Mouse (Mus musculus): ENCODE results near the gene Lix1. TPM values are rescaled to one million over a fixed set of nuclear protein-coding genes. Genes with fewer than 3 reads are reported as not detected.

Lix1 gene
- 9.9 and 11.2 TPM in 2 replicates for total RNA-seq (2014; rRNA removed)
- 11.9 and 13.5 TPM in 2 replicates for polyA plus RNA-seq (2015; fragmentation: Nextera tagmentation; extraction: Ambion mirVana)

DNA sequence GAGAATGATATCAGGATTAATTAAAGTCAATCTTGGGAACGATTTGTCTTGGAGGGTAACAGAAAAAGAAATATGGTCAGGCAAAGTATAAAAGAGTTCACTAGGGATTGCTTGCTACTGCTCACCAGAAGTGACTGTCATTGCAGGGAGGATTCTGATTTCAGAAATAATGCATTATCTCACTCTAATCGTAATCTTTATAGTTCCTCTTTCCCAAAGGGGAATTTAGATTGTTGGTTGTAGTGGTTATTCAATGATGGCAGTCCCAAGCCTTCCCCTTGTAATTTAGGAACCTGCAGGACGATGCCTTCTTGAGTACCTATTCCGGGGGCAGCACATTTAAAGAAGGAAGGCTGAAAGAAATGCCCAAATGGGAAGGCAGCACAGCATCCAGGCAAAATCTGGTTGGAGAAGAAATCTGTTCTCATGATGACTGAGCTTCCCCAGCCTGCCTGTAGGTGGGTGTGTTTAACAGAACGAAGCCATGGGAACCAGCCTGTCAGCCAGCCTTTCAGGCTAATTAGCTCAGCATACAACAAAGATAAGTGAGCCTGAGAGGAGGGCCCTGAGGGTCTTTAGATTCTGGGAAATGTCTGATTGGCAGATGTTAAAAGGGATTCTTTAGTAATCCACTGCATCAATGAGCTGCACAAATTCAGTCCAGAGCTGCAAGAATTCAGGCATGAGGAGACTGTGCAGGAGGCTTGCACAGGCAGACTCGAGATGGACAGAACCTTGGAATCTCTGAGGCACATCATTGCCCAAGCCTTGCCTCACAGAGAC lies at the start of gene Lix1:
Lix1 (plus strand) TSS at position 451 of the 783 bp plus-strand sequence.
- Histone ChIP-seq H3K4me1 (ENCODE audit: insufficient read depth, low read length) (no peaks in the 10 kb centered on the region), H3K27ac (peak within 1 kb of the TSS; percentile 36; the same call in 1 of the 2 replicates), H3K9me3 (ENCODE audit: low read length) (no peaks in the 10 kb centered on the region), H3K27me3 (ENCODE audit: insufficient read depth, low read length) (no peaks in the 10 kb centered on the region), H3K4me2 (ENCODE audit: low read depth, low read length) (peak within 1 kb of the TSS; percentile 48), H3K4me3 (ENCODE audit: low read length) (peak within 1 kb of the TSS; percentile 29), H3K9ac (replicated peaks; ENCODE audit: low read length) (0 out of 2 replicates have a peak within 1 kb of the TSS, but pooled peaks have one; percentile 21), H3K36me3 (ENCODE audit: insufficient read depth, low read length) (no peaks in the 10 kb centered on the region)
- ATAC-seq (peak; percentile 97), DNase-seq (ENCODE audit: low spot score) (peak; percentile 90)
- 21% methylated on average over 6 of the region's 6 CpGs for WGBS
- peak; percentile 85 for TF ChIP-seq CTCF (IDR thresholded peaks at IDR 0.05; ENCODE audit: low read depth)

GRCm38 (mm10) chr17:17373550-17373917 lies 28.9 kb upstream of the Lix1 start:
- DNase-seq (ENCODE audit: low spot score): no peak
- no peak for TF ChIP-seq CTCF (IDR thresholded peaks at IDR 0.05; ENCODE audit: low read depth)
- WGBS: 6% methylated on average over 6 of the region's 6 CpGs
- Histone ChIP-seq H3K9ac (replicated peaks; ENCODE audit: low read length) (peak overlapping the region; percentile 81), H3K9me3 (ENCODE audit: low read length) (no peaks in the 10 kb centered on the region), H3K27ac (peak overlapping the region; percentile 86; the same call in 1 of the 2 replicates), H3K27me3 (ENCODE audit: insufficient read depth, low read length) (no peaks in the 10 kb centered on the region), H3K4me1 (ENCODE audit: insufficient read depth, low read length) (no peaks in the 10 kb centered on the region), H3K4me2 (ENCODE audit: low read depth, low read length) (peak overlapping the region; percentile 81), H3K36me3 (ENCODE audit: insufficient read depth, low read length) (no peaks in the 10 kb centered on the region), H3K4me3 (ENCODE audit: low read length) (peak overlapping the region; percentile 69)
- no peak for ATAC-seq

DNA sequence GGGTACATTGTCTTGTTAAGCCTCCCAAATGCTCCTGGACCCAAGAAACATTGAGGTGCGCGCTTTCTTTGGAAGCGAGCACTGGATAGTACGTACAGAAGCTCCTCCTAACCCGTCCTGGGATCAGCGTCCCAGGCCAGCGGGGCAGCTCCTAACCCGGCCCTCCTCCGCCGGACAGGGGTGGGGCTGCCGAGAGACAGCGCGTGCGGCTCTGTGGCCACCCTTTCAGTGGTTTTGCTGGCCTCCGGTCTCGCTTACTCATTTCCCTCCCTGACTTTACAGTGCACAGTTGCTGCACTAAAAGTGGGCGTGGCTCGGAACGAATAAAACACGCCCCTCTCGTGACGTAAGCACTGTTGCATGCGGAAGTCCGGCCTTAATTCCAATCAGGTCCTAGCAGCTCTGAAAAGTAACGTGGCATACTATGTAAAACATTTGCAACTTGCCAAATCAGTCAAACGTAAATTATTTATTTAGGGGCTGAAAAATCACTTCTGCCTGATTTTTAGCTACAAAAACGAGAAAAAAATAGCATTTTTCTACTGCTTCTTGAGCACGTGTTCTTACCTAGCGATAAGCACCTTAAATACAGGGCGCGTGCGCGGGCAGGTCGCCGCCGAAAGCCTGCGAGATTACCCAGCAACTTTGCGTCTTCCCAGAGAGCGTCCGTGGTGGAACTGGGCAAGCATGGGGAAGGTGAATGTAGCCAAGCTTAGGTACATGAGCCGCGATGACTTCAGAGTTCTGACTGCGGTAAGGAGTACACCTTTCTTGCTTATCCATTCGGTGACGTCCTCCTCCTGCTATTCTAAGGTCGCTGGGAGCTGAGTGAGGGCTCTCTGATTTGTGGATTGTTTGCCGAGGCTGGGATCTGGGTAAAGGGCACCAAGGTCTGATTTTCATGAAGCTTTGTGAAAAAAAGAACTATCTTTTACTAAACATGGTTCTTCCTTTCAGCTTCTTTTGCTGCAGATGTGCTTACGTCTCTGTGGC lies 28.3 kb upstream of the Lix1 start, which contains the start of gene Riok2:
Riok2 (plus strand) TSS at position 392 of the 993 bp plus-strand sequence.
- ATAC-seq (peak; percentile 99), DNase-seq (ENCODE audit: low spot score) (peak; percentile 99)
- Histone ChIP-seq H3K36me3 (ENCODE audit: insufficient read depth, low read length) (no peaks in the 10 kb centered on the region), H3K9me3 (ENCODE audit: low read length) (no peaks in the 10 kb centered on the region), H3K4me3 (ENCODE audit: low read length) (peak within 1 kb of the TSS; percentile 69), H3K9ac (replicated peaks; ENCODE audit: low read length) (peak within 1 kb of the TSS; percentile 81), H3K4me1 (ENCODE audit: insufficient read depth, low read length) (no peaks in the 10 kb centered on the region), H3K27ac (peak within 1 kb of the TSS; percentile 86), H3K4me2 (ENCODE audit: low read depth, low read length) (peak within 1 kb of the TSS; percentile 81), H3K27me3 (ENCODE audit: insufficient read depth, low read length) (no peaks in the 10 kb centered on the region)
- no peak for TF ChIP-seq CTCF (IDR thresholded peaks at IDR 0.05; ENCODE audit: low read depth)
- WGBS: under 1% methylated on average over 48 of the region's 48 CpGs

GRCm38 (mm10) chr17:17375581-17375980 lies 26.9 kb upstream of the Lix1 start:
- Histone ChIP-seq H3K4me3 (ENCODE audit: low read length) (peak overlapping the region; percentile 69; the same call in 1 of the 2 replicates), H3K4me1 (ENCODE audit: insufficient read depth, low read length) (no peaks in the 10 kb centered on the region), H3K27ac (no peak overlapping the region), H3K4me2 (ENCODE audit: low read depth, low read length) (peak overlapping the region; percentile 81), H3K27me3 (ENCODE audit: insufficient read depth, low read length) (no peaks in the 10 kb centered on the region), H3K36me3 (ENCODE audit: insufficient read depth, low read length) (no peaks in the 10 kb centered on the region), H3K9ac (replicated peaks; ENCODE audit: low read length) (peak overlapping the region; percentile 81; the same call in 1 of the 2 replicates), H3K9me3 (ENCODE audit: low read length) (no peaks in the 10 kb centered on the region)
- 90% methylated on average over 3 of the region's 3 CpGs for WGBS
- DNase-seq (ENCODE audit: low spot score) (no peak), ATAC-seq (no peak)
- TF ChIP-seq CTCF (IDR thresholded peaks at IDR 0.05; ENCODE audit: low read depth): no peak

- Histone ChIP-seq H3K4me1 (ENCODE audit: insufficient read depth, low read length) (no peaks in the 10 kb centered on the region), H3K9me3 (ENCODE audit: low read length) (no peaks in the 10 kb centered on the region), H3K27me3 (ENCODE audit: insufficient read depth, low read length) (no peaks in the 10 kb centered on the region), H3K27ac (no peak overlapping the region), H3K9ac (replicated peaks; ENCODE audit: low read length) (no peak overlapping the region), H3K36me3 (ENCODE audit: insufficient read depth, low read length) (peaks cover 21% of the 10 kb centered on the region), H3K4me3 (ENCODE audit: low read length) (no peak overlapping the region), H3K4me2 (ENCODE audit: low read depth, low read length) (no peak overlapping the region)
- no peak for TF ChIP-seq CTCF (IDR thresholded peaks at IDR 0.05; ENCODE audit: low read depth)
- ATAC-seq (no peak), DNase-seq (ENCODE audit: low spot score) (no peak)
- 96% methylated on average over 4 of the region's 4 CpGs for WGBS
These were observed 18.8 kb upstream of the Lix1 start for GRCm38 (mm10) chr17:17383703-17384102.

DNA sequence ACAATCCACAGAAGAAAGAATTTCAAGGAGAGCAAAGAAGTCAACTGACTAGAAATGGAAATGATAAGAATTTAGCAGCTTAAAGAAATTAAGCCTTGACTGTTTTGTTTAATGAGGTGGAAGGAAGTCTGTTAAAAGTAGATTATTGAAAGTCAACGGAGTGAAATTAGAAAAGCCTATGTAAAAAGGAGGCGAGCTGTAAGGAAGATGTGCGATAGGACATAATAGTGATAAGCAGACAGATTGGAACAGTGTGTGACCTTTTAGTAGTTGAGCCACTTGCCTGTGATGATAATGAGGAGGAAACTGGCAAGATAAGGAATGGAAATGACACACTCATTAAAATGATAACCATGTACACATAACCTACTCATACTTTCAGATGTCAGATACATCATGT lies 18.0 kb upstream of the Lix1 start:
- H3K27ac ChIP-seq: no peak overlapping the region

More for the DNA sequence above, 18.0 kb upstream of the Lix1 start:
- H3K9me3 ChIP-seq (ENCODE audit: low read length): no peaks in the 10 kb centered on the region
- H3K36me3 ChIP-seq (ENCODE audit: insufficient read depth, low read length): peaks cover 21% of the 10 kb centered on the region
- H3K9ac ChIP-seq (replicated peaks; ENCODE audit: low read length): no peak overlapping the region
- DNase-seq (ENCODE audit: low spot score): no peak
- no peaks in the 10 kb centered on the region for H3K27me3 ChIP-seq (ENCODE audit: insufficient read depth, low read length)
- no peak for TF ChIP-seq CTCF (IDR thresholded peaks at IDR 0.05; ENCODE audit: low read depth)
- no peak overlapping the region for H3K4me2 ChIP-seq (ENCODE audit: low read depth, low read length)
- H3K4me3 ChIP-seq (ENCODE audit: low read length): no peak overlapping the region
- 89% methylated on average over 3 of the region's 3 CpGs for WGBS
- no peak for ATAC-seq
- no peaks in the 10 kb centered on the region for H3K4me1 ChIP-seq (ENCODE audit: insufficient read depth, low read length)

All from hindbrain, postnatal 0 days (tissue).